Mouse (Mus musculus): ENCODE measurements around the gene Clca2.
"Not testable (repeated sequence)": the region's sequence is repeated elsewhere in the genome, so short reads cannot be mapped to it uniquely, and the experiment has no call there.

Gene Clca2

DNA sequence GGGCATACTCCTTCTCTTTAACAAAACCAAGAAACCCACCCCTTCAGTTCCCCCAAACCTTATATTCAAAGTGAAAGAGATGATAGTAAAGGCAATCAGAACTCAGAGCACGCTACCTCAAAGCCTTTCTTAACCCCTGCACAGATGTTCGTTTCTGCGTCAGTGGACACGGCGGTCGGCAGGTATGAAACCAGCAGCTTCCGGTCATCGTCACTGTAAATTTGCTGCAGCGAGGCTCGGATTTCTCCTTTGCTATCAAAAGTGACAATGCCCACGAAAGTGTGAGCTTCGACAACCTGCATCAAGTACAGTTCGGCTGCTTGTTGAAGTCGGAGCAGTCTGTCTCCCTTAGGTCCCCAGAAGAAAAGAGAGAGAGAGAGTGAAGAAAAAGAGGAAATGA, 13.1 kb downstream of the Clca2 start:
- no peak for DNase-seq (ENCODE audit: low read depth, low spot score)

DNA sequence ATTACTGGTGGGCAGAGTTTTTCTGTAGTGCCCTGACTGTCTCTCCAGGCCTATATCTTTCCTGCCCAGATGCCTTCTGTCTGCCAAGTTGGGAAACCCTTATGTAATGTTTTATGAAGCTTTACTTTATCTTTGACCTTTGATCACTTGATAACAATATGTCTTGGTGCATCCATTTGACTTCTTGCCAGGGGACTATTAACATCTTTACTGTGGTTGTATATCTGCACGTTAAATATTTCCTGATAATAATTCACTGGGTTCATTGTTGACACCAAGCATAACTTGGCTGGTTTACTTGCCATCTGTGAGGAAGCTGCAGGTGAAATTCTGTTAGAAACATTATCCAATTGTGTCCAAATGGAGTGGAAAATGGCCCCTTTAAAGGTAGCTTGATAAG, 16.2 kb downstream of the Clca2 start:
- DNase-seq (ENCODE audit: low read depth, low spot score) = no peak

DNA sequence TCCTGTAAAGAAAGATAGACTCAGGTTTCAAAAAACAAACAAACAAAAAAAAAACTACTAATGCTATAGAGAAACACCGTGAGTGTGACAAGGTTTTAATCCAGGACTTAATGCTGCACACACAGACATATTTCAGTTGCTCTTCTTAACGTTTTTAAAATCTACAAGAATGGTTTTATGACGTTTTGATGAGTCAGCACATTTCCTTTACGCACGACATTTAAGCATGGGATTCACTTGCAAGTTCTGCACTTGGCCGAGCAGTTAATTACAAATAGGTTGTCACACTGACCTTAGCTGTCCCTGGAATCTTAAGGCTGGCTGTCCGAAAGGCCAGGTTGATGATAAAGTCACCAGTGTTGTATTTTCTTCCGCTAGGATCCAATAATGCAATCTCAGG, 18.3 kb downstream of the Clca2 start:
- no peak for DNase-seq (ENCODE audit: low read depth, low spot score)

DNA sequence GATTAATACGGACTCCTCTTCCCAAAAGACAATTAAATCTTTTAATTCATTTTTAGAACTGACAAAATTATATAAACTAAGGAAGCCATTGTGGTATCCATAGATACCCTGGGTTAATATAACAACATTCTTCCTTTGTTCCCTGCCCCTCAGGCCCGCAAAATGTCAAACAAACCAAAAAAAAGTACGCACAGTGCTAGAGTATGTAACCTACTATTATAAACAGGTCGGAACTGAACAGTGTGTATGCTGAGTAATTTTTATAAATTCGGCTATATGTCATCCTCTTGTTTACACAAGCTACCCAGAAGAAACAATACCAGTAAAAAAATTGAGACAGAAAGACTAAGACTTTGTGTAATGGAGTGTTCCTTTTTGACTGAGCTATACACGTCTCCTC, 20.8 kb downstream of the Clca2 start:
- no peak for DNase-seq (ENCODE audit: low read depth, low spot score)

DNA sequence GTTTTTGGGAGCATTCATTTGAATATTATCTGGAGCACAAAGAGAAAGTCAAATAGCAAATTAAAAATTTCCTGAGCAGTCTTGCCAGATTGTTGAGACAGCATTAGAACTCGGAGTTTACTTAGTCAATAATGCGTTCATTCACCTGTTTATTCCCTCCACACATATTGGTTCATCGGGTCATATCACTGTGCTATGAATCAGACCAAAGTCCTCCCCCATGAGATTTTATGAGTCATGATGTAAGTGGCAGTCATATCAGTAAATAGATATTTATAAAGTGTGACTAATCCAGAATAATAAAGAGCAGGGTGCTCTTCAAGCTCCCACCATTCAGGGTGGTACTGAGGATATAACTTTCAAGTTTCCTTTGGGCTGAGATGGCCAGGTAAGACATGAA, 26.9 kb downstream of the Clca2 start:
- DNase-seq (ENCODE audit: low read depth, low spot score) = no peak

DNA sequence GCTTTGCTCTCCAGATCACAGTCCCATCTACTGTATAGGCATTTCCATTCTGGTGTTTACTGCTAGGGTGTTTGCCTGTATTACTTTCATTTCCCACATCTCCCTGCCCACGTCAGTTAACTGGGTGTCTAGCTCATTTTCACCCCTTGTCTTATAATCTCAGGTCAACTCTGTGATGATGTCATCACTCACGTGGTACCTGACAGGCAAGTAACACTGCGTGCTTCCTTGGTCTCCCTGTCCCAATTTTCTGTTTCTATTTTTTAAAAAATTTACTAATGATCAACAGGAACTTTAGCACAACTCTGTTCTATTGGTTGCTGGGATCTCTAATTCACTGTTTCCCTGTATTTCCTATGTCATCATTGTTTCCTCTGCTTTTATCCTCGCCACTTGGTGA, 30.3 kb downstream of the Clca2 start:
- no peak for DNase-seq (ENCODE audit: low read depth, low spot score)

DNA sequence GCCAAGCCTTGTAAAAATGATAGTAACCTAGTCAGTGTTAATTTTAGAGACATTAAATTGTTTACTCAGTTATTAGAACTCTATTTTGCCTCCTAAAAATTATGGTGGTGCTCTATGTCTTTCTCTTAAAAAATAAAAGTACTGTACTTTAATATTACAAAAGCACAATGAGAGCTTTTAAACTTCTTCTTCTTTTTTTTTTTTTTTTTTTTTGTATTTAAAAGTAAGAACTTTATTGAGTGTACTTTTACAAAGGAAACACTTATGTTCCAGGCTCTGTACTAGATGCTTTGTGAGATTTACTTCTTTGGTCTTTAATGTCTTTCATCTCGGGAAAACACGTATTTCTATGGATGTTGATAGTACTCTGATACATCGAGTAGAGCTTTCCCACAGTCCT, 44.1 kb downstream of the Clca2 start:
- DNase-seq (ENCODE audit: low read depth, low spot score) = not testable (repeated sequence)

DNA sequence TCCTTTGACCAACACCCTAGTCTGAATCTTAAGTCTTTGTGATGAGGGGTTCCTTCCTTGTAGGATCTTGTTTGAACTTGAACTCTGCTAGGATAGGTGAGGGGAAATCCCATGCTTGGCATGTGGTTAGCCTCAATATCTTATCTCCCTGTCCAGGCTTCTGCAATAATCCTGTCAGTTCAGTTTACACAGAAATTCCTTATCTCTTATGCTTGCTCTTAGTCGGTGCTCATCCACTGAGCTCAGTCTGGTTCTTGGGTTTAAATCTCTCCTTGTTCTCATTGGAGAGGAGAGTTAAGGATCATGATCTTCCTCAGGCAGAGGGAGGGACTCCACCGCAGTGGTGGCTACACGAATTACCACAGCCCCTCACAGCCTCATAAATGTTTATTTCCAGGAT, 49.4 kb downstream of the Clca2 start:
- no peak for DNase-seq (ENCODE audit: low read depth, low spot score)

DNA sequence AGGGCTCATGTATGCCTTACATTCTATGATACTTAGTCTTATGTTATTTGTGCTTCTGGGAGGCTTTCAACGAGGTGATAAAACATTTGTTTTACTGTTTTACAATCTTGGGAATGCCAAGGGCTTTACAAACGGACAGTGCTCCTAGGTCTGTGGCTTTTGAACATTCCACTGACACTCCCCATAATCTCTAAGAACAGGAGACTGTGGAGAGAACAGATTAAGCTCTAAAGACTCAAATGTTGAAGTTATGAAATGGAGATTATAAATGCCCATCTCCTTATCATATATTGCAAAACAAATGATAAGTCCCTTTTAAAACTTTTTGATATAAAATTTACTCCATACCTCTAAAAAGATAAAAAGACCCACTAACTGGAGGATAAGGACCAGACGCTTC, 60.4 kb downstream of the Clca2 start:
- DNase-seq (ENCODE audit: low read depth, low spot score) = no peak

DNA sequence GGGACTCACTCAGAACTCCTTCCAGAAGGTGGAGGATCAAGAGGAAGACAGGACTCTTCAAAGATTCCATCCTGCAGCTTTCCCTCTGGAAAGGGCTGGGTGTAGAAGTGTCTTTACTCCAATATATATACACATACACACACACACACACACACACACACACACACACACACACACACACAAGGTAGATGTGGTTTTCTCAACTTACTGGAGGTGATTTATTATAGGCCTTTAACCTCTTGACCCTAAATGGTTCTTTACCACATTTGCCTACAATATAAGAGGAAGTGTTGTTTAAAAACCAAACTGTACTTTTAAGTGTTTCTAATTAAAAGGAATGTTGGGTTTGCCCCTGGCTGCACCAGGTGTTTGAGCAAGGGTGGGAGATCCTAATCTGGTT, 66.6 kb downstream of the Clca2 start, which contains the start of gene Clca1:
Clca1 (minus strand) TSS at position 101 of the 400 bp plus-strand sequence.
- no peak for DNase-seq (ENCODE audit: low read depth, low spot score)

DNA sequence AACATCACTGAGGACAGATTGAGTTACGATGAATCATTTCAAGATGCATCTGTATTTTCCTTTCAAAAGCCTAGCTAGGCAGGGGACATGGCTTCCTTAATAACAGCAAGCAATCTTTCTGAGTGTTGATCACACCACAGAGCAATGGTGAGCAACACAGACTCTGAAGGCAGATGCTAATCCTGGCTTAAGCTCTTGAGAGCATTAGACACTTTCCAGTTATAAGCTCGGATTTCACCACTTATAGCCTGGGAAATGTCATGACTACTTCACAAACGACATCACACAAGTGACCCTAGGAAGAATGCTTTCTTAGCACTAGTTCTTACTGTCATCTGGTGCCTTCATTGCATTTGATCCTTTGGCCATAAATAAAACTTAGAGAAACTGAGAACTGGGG, 71.2 kb downstream of the Clca2 start:
- no peak for DNase-seq (ENCODE audit: low read depth, low spot score)

DNA sequence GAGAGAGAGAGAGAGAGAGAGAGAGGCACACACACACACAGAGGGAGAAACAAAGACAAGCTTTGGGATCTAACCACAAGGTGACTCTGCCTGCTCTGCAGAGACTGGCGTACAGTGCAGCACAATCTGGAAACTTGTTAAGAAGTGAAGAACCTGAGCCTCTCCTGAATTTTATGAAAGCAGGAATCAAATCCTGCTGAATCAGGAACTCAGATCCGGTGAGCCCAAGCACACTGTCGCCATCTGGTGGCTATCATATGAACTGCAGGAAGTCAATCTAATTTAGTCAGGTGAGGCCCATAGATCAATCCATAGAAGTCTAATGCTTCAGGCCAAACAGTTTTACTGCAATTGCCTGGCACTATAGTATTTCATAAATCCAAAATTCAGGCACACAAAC, 72.5 kb downstream of the Clca2 start:
- DNase-seq (ENCODE audit: low read depth, low spot score) = peak; percentile 22

All from WW6 (cell line).